Mouse (Mus musculus) erythroblast, embryonic 14.5 days (primary cell): ENCODE measurements around the gene Cd9.

ENCODE experiments used
- GATA1 ChIP-seq: IDR thresholded peaks from 2 replicates; pipeline ENCODE4 v1.6.1; 2012; ENCODE audit warnings: low read length, inconsistent platforms, mixed read lengths
- TAL1 ChIP-seq: IDR thresholded peaks from 3 replicates; pipeline ENCODE4 v1.6.1; 2012; ENCODE audit warnings: low read length, inconsistent platforms, mixed read lengths

GRCm38 (mm10) chr6:125489881-125490559, 4.6 kb downstream of the Cd9 start:
- TF ChIP-seq TAL1 (no peak), GATA1 (no peak)
